Mouse (Mus musculus) retina, adult 2 months (tissue): ENCODE data around the gene Batf.

ENCODE experiments used
- DNase-seq: peaks from one replicate; pipeline ENCODE4 v3.0.0-alpha.2; 2012; ENCODE audit warnings: low read depth, low spot score

The Batf gene

DNA sequence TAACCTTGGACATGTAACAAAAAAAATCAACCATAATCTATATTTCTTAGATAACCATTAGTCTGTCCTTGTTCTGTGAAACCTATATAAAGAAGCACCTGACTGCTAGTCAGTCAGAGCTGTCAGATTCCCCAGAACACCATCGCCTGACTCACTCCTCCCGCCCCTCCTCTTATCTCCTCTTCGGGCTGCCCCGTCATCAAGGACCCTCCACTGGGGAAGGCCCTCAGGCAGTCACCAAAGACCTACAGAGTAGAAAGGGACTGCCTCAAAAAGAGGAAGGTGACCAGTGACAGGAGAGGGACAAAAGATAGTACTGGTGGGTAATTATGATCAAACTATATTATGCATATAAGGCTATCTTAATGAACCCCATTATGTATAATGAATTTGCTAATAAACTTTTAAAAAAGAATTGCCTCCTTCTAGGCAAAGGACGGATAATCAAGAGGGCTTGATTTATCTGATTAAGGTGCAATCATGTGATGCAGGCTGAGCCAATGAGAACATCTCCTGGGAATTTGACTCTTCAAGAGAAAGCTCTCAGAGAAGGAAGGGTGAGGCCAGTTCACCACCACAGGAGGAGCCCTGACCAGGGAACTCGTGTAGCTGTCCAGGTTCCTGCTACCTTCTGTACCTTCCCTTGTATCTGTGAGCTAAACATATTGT lies 40.4 kb downstream of the Batf start:
- no peak for DNase-seq

GRCm38 (mm10) chr12:85728181-85728580 lies 41.7 kb downstream of the Batf start:
- no peak for DNase-seq

GRCm38 (mm10) chr12:85729022-85729944 lies 42.8 kb downstream of the Batf start:
- DNase-seq: peak; percentile 29

- DNase-seq: no peak
Observed at GRCm38 (mm10) chr12:85729945-85730290, 43.4 kb downstream of the Batf start.

DNA sequence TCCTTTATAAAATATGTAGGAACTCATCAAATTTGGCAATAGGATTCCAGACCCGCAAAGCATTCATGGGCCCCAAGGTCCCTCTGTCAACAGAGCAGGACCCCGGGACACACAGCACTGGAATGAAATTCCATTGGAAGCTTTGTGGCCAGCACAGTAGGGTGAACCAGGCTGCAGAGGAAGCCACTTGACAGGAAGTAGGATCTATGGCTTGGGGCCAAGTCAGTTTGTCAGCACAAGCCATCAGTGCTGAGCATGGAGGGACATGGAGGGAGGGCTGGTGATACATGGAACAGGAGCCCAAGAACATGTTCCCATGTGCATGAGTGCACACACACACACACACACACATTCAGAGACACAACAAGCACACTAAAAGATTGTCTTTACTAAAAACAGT lies 49.7 kb downstream of the Batf start:
- no peak for DNase-seq

DNA sequence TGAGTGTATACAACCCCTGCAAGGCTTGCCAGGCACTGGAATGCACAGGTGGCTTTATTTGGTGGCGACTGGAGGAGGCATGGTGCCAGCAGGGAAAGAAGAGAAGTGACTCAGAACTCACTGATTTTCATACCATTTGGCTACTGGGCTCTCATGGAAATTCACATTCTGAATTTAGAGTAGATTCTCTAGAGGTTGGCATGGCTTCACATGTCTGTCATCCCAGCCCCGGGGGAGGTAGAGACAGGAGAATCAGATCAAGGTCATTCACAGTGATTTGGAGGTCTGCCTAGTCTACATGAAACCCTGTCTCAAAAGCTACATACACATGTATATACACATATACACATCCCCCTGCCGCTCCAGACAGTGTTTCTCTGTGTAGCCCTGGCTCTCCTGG lies 50.5 kb downstream of the Batf start:
- DNase-seq: no peak

DNA sequence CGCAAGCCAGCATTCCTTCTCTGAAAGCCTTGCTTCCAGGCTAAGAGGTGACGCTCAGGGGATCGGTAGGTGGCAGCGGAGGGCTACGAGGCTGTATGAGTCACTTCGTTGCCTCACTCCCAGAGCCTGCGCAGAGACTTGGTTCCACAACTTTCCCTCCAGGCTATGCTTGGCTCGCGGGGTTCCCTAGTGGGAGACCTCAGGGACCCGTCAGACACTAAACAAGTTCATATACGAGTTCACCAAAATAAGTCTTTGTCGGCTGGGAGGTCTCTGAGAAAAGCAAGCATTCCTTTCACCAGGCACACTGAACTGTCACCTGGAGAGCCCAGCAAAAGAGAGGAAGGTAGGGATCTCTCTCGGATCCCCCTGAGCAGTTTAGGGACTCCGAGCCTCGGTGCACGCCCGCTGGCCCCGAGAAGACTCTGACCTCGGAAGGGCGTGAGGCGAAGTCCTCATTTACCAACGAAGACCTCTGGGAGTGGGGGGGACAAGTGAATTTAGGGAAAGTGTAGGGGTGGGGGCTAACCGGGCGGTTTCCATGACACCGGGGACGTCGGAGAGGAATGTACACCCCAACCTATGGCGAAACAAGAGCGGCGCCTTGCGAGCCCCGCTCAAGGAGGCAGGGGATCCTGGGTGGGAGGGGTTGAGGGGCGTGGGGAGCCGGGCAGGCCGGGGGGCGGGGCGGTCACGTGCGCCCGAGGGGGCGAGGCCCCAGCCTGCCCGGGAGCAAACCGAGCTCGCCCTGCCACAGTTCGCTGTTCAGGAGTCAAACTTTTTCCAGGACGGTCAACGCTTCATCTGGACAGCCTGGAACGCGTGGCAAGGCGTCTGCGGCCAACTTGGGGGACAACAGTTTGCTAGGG lies 59.6 kb downstream of the Batf start, which contains the start of gene Flvcr2:
Flvcr2 (plus strand) TSS at position 713 of the 869 bp plus-strand sequence.
- DNase-seq: no peak

- DNase-seq: no peak
Observed at GRCm38 (mm10) chr12:85746696-85747219, 60.3 kb downstream of the Batf start.

GRCm38 (mm10) chr12:85747343-85747742 lies 60.9 kb downstream of the Batf start:
- DNase-seq: no peak

GRCm38 (mm10) chr12:85749861-85750260 lies 63.4 kb downstream of the Batf start:
- no peak for DNase-seq

GRCm38 (mm10) chr12:85752116-85752515 lies 65.6 kb downstream of the Batf start:
- no peak for DNase-seq

DNA sequence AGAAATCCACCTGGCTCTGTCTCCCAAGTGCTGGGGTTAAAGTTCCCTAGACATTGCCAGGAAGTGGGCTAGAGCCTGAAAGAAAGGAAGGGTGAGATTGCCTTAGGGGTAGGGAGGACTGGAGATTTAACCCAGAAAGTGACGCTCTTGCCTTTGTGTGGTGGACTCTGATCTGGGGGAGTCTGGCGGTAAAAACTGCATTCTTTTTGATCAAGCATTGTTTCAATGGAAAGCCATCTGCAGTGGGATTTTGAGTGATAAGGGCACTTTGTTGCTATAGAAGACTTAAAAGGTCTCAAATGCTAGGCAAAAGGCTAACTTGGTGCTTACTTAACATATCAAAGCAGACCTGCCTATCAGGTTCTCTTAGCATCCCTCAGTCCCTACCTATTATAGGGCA lies 66.8 kb downstream of the Batf start:
- DNase-seq: no peak

GRCm38 (mm10) chr12:85754611-85755265 lies 68.3 kb downstream of the Batf start:
- no peak for DNase-seq

GRCm38 (mm10) chr12:85756455-85756854 lies 70.0 kb downstream of the Batf start:
- no peak for DNase-seq

GRCm38 (mm10) chr12:85757074-85757473 lies 70.6 kb downstream of the Batf start:
- no peak for DNase-seq
